Mouse (Mus musculus): ENCODE measurements around the gene Galc. TPM values are rescaled to one million over a fixed set of nuclear protein-coding genes. Genes with fewer than 3 reads are reported as not detected.

The Galc gene
- 4.7 and 6.2 TPM in 2 replicates for polyA plus RNA-seq (2015; fragmentation: Nextera tagmentation; extraction: Ambion mirVana)

- H3K4me2 ChIP-seq: peak within 1 kb of the TSS; percentile 79
- H3K4me1 ChIP-seq (replicated peaks): peaks cover 8% of the 10 kb centered on the region
- peak within 1 kb of the TSS; percentile 78 for H3K4me3 ChIP-seq
- H3K36me3 ChIP-seq: no peaks in the 10 kb centered on the region
- WGBS: under 1% methylated on average over 75 of the region's 76 CpGs
- peak within 1 kb of the TSS; percentile 95 for H3K27ac ChIP-seq
- H3K9me3 ChIP-seq (replicated peaks): no peaks in the 10 kb centered on the region
- H3K9ac ChIP-seq: peak within 1 kb of the TSS; percentile 97
- peak; percentile 94 for ATAC-seq (replicated peaks; ENCODE audit: insufficient number of reproducible peaks, insufficient read depth, low FRiP score, low read depth)
- H3K27me3 ChIP-seq: no peaks in the 10 kb centered on the region
Observed at GRCm38 (mm10) chr12:98258845-98259517, at the start of gene Galc. Galc (minus strand) TSS chr12:98259459.

DNA sequence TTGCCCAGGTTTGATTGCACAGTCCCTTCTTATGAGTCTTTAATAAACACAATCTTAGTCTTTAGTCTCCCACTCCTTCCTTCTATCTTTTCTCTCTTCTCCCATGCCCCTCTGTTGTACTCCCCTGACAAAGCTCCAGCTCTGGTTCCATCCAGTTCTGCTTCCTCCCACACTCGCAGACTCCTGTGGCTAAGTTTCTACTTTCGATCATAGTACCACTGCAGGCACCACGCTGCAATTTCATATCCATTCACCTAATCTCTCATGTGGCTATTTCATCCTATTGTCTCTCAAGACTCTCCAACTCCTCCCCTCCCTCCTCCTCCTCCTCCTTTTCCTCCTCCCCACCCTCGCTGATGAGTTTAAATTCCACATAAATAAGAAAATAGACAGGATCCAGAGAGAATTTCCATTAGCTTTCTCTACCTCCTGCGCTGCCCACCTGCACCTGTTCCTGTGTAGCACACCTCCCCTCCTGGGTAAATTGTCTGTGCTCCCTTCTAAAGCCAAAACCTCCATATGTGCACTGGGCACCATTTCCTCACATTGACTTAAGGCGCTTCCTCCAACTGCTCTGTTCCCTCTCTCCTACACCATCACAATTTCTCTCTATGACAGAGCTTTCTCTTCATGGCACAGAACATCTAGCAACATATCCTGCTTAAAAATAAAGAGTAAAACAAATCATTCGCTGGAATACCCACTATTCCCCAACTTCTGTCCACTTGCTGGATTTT lies 48.1 kb upstream of the Galc start:
- ATAC-seq (replicated peaks; ENCODE audit: insufficient number of reproducible peaks, insufficient read depth, low FRiP score, low read depth): no peak
- WGBS: 76% methylated on average over 7 of the region's 7 CpGs
- Histone ChIP-seq H3K36me3 (no peaks in the 10 kb centered on the region), H3K27ac (no peak overlapping the region), H3K9me3 (replicated peaks) (no peaks in the 10 kb centered on the region), H3K27me3 (no peaks in the 10 kb centered on the region), H3K4me1 (replicated peaks) (0 out of 2 replicates have a peak, but pooled peaks cover 4% of the 10 kb centered on the region), H3K4me3 (no peak overlapping the region), H3K4me2 (no peak overlapping the region), H3K9ac (no peak overlapping the region)

- Histone ChIP-seq H3K4me1 (replicated peaks) (0 out of 2 replicates have a peak, but pooled peaks cover 4% of the 10 kb centered on the region), H3K36me3 (no peaks in the 10 kb centered on the region), H3K27ac (no peak overlapping the region), H3K4me2 (no peak overlapping the region), H3K27me3 (no peaks in the 10 kb centered on the region), H3K9ac (no peak overlapping the region), H3K9me3 (replicated peaks) (no peaks in the 10 kb centered on the region), H3K4me3 (no peak overlapping the region)
- ATAC-seq (replicated peaks; ENCODE audit: insufficient number of reproducible peaks, insufficient read depth, low FRiP score, low read depth): no peak
- 98% methylated on average over 1 of the region's 1 CpGs for WGBS
Observed at GRCm38 (mm10) chr12:98303013-98303412, 43.8 kb upstream of the Galc start.

DNA sequence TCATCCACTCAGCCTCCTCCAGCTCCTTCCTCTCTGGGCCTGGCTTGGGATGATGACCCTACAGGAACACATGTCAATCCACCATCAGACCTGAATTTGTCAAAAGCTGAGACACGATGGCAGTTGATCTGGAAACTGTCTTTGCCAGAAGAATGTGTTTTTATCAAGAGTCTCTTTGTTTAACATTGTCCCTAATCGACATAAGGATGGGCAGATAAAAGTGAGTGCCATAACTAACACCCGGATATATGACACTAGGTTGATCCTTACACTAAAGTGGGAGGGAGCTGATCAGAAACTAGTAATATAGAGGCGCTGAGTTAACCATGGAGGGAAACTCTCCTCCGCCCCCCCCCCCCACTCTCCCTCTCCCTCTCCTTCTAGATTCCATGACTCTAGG lies 42.7 kb upstream of the Galc start:
- H3K36me3 ChIP-seq: no peaks in the 10 kb centered on the region
- no peaks in the 10 kb centered on the region for H3K27me3 ChIP-seq
- 48% methylated on average over 5 of the region's 5 CpGs for WGBS
- ATAC-seq (replicated peaks; ENCODE audit: insufficient number of reproducible peaks, insufficient read depth, low FRiP score, low read depth): no peak
- no peak overlapping the region for H3K27ac ChIP-seq
- no peak overlapping the region for H3K4me3 ChIP-seq
- H3K9me3 ChIP-seq (replicated peaks): no peaks in the 10 kb centered on the region
- H3K9ac ChIP-seq: no peak overlapping the region
- H3K4me2 ChIP-seq: no peak overlapping the region
- H3K4me1 ChIP-seq (replicated peaks): 0 out of 2 replicates have a peak, but pooled peaks cover 4% of the 10 kb centered on the region

GRCm38 (mm10) chr12:98294241-98294640 lies 35.0 kb upstream of the Galc start:
- peaks cover 5% of the 10 kb centered on the region; the same call in 1 of the 2 replicates for H3K4me1 ChIP-seq (replicated peaks)
- ATAC-seq (replicated peaks; ENCODE audit: insufficient number of reproducible peaks, insufficient read depth, low FRiP score, low read depth): no peak
- H3K9me3 ChIP-seq (replicated peaks): no peaks in the 10 kb centered on the region
- H3K9ac ChIP-seq: no peak overlapping the region
- 45% methylated on average over 2 of the region's 2 CpGs for WGBS
- H3K27me3 ChIP-seq: no peaks in the 10 kb centered on the region
- no peak overlapping the region for H3K27ac ChIP-seq
- no peak overlapping the region for H3K4me2 ChIP-seq
- H3K4me3 ChIP-seq: no peak overlapping the region
- H3K36me3 ChIP-seq: no peaks in the 10 kb centered on the region

- WGBS: 14% methylated on average over 4 of the region's 4 CpGs
- Histone ChIP-seq H3K27ac (no peak overlapping the region), H3K4me1 (replicated peaks) (peaks cover 5% of the 10 kb centered on the region; the same call in 1 of the 2 replicates)
Observed at GRCm38 (mm10) chr12:98292278-98292677, 33.0 kb upstream of the Galc start.

GRCm38 (mm10) chr12:98290475-98290874 lies 31.2 kb upstream of the Galc start:
- H3K36me3 ChIP-seq: no peaks in the 10 kb centered on the region
- H3K27ac ChIP-seq: no peak overlapping the region
- 71% methylated on average over 3 of the region's 3 CpGs for WGBS
- H3K9ac ChIP-seq: no peak overlapping the region
- H3K9me3 ChIP-seq (replicated peaks): no peaks in the 10 kb centered on the region
- H3K4me2 ChIP-seq: no peak overlapping the region
- no peak for ATAC-seq (replicated peaks; ENCODE audit: insufficient number of reproducible peaks, insufficient read depth, low FRiP score, low read depth)
- no peak overlapping the region for H3K4me3 ChIP-seq
- peaks cover 5% of the 10 kb centered on the region; the same call in 1 of the 2 replicates for H3K4me1 ChIP-seq (replicated peaks)
- no peaks in the 10 kb centered on the region for H3K27me3 ChIP-seq

More at GRCm38 (mm10) chr12:98292278-98292677, 33.0 kb upstream of the Galc start:
- H3K27me3 ChIP-seq: no peaks in the 10 kb centered on the region
- no peak overlapping the region for H3K4me2 ChIP-seq
- H3K9me3 ChIP-seq (replicated peaks): no peaks in the 10 kb centered on the region
- H3K9ac ChIP-seq: no peak overlapping the region
- ATAC-seq (replicated peaks; ENCODE audit: insufficient number of reproducible peaks, insufficient read depth, low FRiP score, low read depth): no peak
- H3K4me3 ChIP-seq: no peak overlapping the region
- no peaks in the 10 kb centered on the region for H3K36me3 ChIP-seq

GRCm38 (mm10) chr12:98284477-98284876 lies 25.2 kb upstream of the Galc start:
- 91% methylated on average over 3 of the region's 3 CpGs for WGBS
- H3K9me3 ChIP-seq (replicated peaks): no peaks in the 10 kb centered on the region
- no peak overlapping the region for H3K4me2 ChIP-seq
- H3K36me3 ChIP-seq: no peaks in the 10 kb centered on the region
- no peak overlapping the region for H3K9ac ChIP-seq
- no peak overlapping the region for H3K27ac ChIP-seq
- H3K4me3 ChIP-seq: no peak overlapping the region
- H3K4me1 ChIP-seq (replicated peaks): peaks cover 5% of the 10 kb centered on the region; the same call in 1 of the 2 replicates
- no peaks in the 10 kb centered on the region for H3K27me3 ChIP-seq
- no peak for ATAC-seq (replicated peaks; ENCODE audit: insufficient number of reproducible peaks, insufficient read depth, low FRiP score, low read depth)

DNA sequence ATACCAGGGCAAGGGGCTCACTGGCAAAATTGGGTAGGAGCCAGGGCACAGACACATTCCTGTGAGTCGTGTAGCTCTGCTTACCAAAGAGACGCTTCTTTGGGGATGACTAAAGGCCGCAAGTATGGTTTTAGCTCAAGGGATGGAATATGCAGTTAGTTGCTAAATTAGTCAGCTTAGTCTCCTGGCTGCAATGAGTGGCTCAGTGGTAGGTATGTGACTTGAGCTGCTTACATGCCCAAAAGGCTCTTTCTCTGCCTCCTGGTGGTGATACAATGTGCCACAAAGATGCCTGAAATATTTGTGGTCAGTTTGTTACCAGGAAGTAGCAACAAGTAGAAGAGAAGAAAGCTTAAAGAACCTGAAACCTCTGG lies 24.2 kb upstream of the Galc start:
- Histone ChIP-seq H3K9ac (no peak overlapping the region), H3K27me3 (no peaks in the 10 kb centered on the region), H3K4me2 (no peak overlapping the region), H3K4me1 (replicated peaks) (peaks cover 5% of the 10 kb centered on the region; the same call in 1 of the 2 replicates), H3K4me3 (no peak overlapping the region), H3K9me3 (replicated peaks) (no peaks in the 10 kb centered on the region), H3K27ac (no peak overlapping the region), H3K36me3 (no peaks in the 10 kb centered on the region)
- 25% methylated on average over 3 of the region's 3 CpGs for WGBS
- ATAC-seq (replicated peaks; ENCODE audit: insufficient number of reproducible peaks, insufficient read depth, low FRiP score, low read depth): no peak

DNA sequence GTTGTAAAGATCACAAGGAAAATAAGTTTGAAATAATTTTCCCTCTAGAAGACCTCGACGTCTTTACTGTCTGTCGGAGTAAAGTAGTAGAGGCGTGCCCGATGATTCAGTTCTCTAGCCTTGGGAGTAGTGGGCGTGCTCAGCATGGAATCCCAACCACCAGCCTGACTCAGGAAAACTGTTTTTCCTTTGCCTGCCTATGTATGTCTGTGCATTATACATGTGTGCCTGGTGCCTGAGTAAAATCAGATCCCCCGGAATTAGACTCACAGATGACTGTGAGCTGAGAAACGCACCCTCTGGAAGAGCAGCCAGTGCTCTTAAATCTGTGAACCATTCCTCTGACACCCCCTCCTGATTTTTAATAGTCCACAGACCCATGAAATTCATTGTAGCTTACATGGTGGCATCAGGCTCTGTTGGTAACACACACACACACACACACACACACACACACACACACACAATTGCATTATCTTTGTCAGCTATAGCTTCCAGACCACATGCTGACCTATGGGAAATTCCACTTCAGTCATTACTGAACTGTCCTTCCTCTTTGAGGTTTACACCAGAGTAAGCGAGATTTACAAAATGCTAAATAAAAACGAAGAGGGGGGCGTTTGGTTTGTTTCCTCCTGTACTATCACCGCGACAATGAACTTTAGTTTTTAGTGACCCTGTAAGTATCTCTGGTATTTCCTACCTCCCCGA lies 23.7 kb upstream of the Galc start:
- WGBS: 62% methylated on average over 14 of the region's 14 CpGs
- no peak for ATAC-seq (replicated peaks; ENCODE audit: insufficient number of reproducible peaks, insufficient read depth, low FRiP score, low read depth)
- H3K4me1 ChIP-seq (replicated peaks): peaks cover 5% of the 10 kb centered on the region; the same call in 1 of the 2 replicates
- H3K9ac ChIP-seq: no peak overlapping the region
- no peak overlapping the region for H3K27ac ChIP-seq
- no peak overlapping the region for H3K4me2 ChIP-seq
- no peaks in the 10 kb centered on the region for H3K27me3 ChIP-seq
- H3K36me3 ChIP-seq: no peaks in the 10 kb centered on the region
- H3K9me3 ChIP-seq (replicated peaks): no peaks in the 10 kb centered on the region
- H3K4me3 ChIP-seq: no peak overlapping the region

DNA sequence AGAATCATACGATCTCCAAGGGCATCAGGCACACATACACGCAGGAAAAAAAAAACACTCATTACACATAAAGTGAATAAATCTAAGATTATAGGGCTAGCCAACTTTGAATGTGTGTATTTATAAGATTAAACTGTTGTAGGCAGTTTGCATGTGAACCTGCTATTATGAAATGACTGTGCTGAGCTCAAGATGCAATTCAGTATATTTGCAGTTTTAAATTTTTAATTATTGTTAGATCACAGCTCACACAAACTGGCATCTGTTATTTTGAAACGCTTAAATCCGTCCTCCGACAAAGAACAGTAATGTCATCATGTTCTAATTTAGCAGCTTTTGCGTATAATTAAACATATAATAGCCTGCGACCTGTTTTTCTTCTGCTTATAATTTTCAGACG lies 21.7 kb upstream of the Galc start:
- Histone ChIP-seq H3K36me3 (no peaks in the 10 kb centered on the region), H3K27me3 (no peaks in the 10 kb centered on the region), H3K9me3 (replicated peaks) (no peaks in the 10 kb centered on the region), H3K27ac (no peak overlapping the region), H3K9ac (no peak overlapping the region), H3K4me3 (no peak overlapping the region), H3K4me1 (replicated peaks) (peaks cover 5% of the 10 kb centered on the region; the same call in 1 of the 2 replicates), H3K4me2 (no peak overlapping the region)
- WGBS: 72% methylated on average over 8 of the region's 8 CpGs
- ATAC-seq (replicated peaks; ENCODE audit: insufficient number of reproducible peaks, insufficient read depth, low FRiP score, low read depth): no peak
